Mouse (Mus musculus): ENCODE results near the gene Slc5a2. TPM values are rescaled to one million over a fixed set of nuclear protein-coding genes. Genes with fewer than 3 reads are reported as not detected.

Slc5a2 gene
- total RNA-seq, 1 experiment from 2014 or later: not detected

DNA sequence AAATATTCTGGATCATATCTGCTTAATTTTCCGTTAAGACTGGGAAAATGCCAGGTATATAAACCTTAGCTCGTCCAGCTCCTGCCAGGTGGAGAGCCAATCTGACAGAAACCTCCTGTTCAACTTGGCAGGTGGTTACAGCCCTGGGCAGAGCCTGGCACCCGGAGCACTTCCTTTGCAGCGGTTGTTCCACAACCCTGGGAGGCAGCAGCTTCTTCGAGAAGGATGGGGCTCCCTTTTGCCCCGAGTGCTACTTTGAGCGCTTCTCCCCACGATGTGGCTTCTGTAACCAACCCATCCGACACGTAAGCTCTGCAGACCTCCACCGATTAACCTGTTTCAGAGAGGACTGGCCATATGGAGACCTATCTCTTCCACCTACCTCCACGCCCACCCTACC lies 13.5 kb upstream of the Slc5a2 start:
- DNase-seq: no peak

GRCm38 (mm10) chr7:128252609-128253008 lies 12.8 kb upstream of the Slc5a2 start:
- no peak for DNase-seq

GRCm38 (mm10) chr7:128254978-128255377 lies 10.5 kb upstream of the Slc5a2 start:
- DNase-seq: no peak

- DNase-seq: no peak
Measured at GRCm38 (mm10) chr7:128255757-128256156, 9.7 kb upstream of the Slc5a2 start.

- DNase-seq: peak; percentile 38
Measured at GRCm38 (mm10) chr7:128256783-128257334, 8.6 kb upstream of the Slc5a2 start.

DNA sequence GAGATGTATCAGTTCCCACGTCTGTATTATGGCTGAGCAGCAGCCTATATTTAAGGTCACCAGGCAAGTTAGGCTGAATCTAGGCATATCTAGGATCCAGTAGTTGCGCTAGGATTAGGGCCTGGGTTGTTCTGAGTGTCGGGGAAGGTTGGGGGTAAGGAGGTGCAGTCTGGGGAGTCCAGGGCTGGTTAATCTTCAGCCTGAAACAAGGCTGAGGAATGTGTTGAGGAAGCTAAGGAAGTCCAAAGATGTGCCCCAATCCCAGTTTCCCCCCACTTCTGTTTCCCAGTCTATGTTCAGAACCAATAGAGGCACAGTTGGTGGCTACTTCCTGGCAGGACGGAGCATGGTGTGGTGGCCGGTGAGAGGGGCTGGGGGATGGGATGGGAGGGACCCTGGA lies 599 bp downstream of the Slc5a2 start:
- DNase-seq: no peak

DNA sequence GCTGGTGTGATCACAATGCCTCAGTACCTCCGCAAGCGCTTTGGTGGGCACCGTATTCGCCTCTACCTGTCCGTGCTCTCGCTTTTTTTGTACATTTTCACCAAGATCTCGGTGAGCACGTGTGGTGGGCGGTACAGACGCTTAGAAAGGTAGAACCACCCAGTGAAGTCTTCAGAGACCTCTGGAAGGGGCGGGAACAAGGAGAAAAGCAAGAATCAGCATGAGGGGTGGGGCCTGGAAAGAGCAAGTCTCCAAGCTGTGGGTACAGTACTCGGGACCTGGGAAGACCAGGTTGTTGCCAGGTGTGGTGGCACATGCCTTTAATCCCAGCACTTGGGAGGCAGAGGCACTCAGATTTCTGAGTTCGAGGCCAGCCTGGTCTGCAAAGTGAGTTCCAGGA lies 1.9 kb downstream of the Slc5a2 start:
- DNase-seq: no peak

DNA sequence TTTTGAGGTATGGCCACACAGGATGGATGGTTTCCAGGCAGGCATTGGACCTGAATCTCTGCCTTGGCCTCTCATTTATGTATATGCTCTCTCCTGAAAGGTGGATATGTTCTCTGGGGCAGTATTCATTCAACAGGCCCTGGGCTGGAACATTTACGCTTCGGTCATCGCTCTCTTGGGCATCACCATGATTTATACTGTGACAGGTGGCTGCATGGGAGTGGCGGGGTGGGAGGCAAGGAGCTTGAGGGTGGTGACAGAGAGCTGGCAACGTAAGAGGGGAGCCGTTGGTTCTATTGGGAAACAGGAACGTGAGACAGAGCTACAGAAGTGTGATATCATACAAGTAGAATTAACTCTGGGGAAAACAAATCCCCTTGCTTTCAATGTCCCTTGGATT lies 2.4 kb downstream of the Slc5a2 start:
- no peak for DNase-seq

GRCm38 (mm10) chr7:128270431-128270850 lies 5.0 kb downstream of the Slc5a2 start:
- DNase-seq: no peak

GRCm38 (mm10) chr7:128271496-128271895 lies 6.0 kb downstream of the Slc5a2 start:
- no peak for DNase-seq

DNA sequence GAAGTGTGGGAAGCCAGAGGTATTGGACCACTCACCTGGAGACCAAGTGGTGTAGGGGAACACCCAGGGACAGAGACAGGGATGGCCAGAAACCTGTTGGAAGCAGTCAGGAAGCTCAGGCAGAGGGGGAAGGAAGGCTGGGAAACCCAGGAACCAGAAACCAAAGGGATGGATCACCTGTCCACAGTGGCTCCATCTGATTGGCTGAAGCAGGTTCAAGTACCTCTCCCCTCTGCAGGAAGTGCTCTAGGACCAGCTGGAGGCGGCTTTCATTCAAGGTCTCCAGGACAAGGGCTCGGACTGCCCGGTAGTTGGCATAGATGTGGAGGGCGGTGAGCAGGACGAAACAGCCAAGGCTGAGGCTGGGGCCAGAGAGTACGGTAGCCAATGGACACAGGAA lies 10.6 kb downstream of the Slc5a2 start:
- no peak for DNase-seq

GRCm38 (mm10) chr7:128279750-128280149 lies 14.3 kb downstream of the Slc5a2 start:
- DNase-seq: no peak

DNA sequence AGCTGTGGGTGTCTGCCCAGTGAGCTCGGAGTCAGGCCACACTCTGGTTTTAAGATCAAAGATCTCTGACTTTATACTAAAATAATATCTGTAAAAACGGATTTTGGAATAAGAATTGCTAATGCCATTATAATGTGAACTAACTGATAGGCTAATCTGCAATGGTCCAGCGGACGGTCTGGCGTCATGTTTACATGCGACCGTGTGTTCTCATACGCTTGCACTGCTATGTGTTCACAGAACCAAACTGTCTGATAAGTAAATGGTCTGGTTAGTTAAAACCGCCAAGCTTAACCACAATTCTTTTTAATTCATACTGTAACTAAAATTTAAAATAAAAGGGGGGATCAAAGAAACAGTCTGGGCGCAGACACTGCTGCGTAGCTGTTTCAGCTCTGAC lies 16.3 kb downstream of the Slc5a2 start:
- no peak for DNase-seq

DNA sequence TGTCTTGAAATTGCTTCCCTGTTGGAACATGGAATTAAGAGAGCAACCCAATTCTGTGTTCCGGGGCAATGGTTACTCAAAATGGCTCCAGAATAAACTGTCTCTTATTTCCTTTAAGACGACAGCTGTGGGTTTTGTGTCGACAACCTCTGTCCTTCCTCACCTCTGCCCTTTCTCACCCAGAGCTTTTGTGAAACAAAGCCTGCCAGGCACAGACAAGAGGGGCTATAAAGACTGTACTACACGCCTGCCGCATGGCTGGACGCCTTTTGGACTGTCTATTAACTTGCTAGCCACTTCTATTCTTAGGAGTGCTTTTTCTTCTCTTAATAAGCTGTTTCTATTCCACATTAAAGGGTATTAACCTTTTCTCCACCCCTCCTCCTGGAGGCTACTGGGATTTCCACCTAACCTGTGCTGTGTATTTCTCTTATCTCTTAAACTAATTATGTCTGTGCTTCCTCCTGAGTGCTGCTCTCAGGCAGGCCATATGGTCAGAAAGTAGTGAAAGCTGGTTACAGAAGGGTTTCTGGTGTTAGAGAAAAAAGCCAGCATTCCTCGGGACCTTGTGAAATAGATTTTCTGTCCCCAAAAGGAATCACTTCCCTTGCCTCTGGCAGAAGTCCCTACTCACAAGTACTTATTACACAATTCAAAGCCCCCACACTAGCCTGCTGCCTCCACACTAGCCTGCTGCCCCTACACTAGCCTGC lies 17.2 kb downstream of the Slc5a2 start:
- no peak for DNase-seq

DNA sequence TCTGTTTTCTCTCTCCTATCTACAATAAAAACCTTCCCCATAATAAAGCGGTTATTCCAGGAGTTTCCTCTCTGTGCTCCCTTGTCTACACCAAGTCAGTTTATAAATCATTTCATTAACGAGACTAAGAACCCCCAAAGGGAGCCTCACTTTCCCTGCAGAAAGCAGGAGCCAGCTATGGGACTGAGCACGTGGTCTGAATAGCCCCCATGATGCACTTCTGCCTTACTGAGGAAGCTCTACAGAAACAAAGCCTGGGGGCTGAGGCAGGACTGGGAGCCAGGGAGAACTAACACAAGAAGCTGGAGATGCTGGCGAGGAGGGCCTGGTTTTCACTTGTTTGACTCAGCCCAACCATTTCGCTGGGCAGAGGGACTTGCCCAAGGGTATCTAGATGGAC lies 18.6 kb downstream of the Slc5a2 start:
- DNase-seq: no peak

DNA sequence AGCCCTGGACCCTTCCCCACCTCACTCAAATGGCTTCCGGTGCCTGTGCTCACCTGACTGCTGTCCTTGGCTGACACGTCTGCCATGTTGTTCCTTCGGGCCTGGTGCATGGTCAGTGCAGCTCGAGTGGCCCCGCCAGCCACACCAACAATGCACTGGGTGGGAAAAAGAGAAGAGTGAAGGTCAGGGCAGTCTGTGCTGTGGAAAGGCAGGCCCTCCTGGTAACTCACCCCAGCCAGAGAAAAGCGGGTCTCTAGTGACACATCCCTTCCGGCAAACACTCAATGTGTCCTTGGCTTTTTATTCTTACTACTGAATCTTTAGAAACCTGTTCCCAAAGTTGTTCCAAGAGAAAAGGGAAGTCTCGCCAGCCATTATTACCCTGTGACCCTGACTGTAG lies 19.6 kb downstream of the Slc5a2 start:
- no peak for DNase-seq

GRCm38 (mm10) chr7:128288923-128289544 lies 23.6 kb downstream of the Slc5a2 start:
- no peak for DNase-seq

GRCm38 (mm10) chr7:128294785-128295184 lies 29.3 kb downstream of the Slc5a2 start:
- DNase-seq: no peak

- no peak for DNase-seq
Measured at GRCm38 (mm10) chr7:128296514-128296913, 31.1 kb downstream of the Slc5a2 start.

DNA sequence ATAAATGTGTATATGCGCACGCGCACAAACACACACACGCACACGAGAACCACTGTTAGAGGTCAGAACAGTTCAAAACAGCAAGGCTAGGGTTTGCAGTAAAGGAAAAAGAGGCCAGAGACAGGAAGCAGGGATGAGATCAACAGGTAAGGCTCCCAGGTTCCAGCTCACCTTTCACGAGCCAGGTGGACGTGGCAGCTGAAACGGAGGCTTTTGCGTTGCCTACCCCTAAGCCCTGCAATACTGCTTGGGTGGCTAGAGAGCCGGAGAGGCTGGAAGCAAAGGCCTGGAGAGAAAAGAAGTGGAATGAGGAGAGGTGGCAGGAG lies 31.8 kb downstream of the Slc5a2 start:
- DNase-seq: no peak

GRCm38 (mm10) chr7:128297617-128298480 lies 32.4 kb downstream of the Slc5a2 start, which contains the start of gene BC017158:
TSS of gene BC017158 (minus strand) at chr7:128298170.
- DNase-seq: peak; percentile 65

GRCm38 (mm10) chr7:128298481-128299342 lies 33.3 kb downstream of the Slc5a2 start:
- DNase-seq: no peak
